Mouse (Mus musculus) central nervous system, embryonic 18 days (tissue): ENCODE data around the gene Olfr1449. TPM values are rescaled to one million over a fixed set of nuclear protein-coding genes. Genes with fewer than 3 reads are reported as not detected.

ENCODE experiments used
- polyA plus RNA-seq: library from polyadenylated mRNA; depleted of rRNA; stranded (reverse); fragments of >200 nt; gene quantifications from 2 replicates; pipeline ENCODE4 v1.2.3, GENCODE M21; 2012; rRNA removed

The Olfr1449 gene
- not detected in 2 replicates for polyA plus RNA-seq

DNA sequence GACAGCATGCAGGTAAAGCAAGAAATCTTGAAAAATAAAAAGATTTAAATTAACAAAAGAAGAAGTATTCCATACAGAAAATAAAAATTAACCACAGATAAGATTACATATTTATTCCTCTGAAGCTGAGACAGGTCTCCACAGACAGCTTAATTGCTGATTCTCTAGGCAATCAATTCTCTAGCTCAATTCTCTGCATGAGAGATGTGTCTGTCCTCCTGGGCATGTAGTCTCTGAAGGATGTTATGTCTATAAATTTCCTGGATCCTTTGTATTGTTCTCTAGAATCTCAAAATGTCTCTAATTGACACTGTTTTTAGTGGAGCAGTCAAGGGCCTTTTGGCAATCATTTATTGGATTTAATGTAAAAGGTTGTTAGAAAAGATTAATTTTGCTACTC lies at the start of gene Olfr1449:
TSS of gene Olfr1449 (plus strand) at position 301 of the 400 bp plus-strand sequence.

DNA sequence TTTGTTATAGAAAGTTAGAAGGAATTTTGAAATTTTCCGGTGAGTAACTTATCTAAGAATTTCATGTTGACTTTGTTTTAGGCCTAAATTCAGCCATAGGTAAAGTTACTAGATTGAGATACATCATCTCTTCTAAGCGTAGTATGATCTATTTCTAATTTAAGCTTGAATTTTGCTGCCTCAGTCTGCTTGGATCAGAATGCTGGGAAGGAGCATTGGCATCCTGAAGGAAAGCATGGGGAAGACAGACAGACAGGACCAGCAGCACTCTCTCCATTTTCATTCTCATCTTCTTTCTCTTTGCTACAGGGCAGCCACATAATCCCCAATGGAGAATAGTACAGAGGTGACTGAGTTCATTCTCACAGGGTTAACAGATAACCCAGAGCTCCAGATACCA lies 47.1 kb upstream of the Olfr1449 start, which contains the start of gene Olfr1445:
TSS of gene Olfr1445 (plus strand) at position 301 of the 400 bp plus-strand sequence.

DNA sequence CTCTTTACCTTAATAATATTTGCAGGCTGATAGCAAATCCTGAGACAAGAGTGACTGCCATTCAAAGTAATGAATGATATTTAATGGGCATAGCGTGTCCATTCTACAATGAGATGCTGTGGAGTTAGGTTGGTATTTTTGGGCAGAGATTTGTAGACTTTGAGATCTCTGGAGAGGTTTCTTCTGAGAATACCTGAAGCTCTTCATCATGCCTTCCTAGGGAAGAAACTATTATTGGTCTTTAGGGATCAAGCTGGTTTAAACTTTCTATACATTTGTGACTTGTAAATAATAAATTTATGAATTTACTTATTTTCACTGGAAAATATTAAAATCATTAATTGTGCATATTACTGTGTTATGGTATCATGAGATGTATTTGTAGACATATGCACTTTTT lies 37.2 kb upstream of the Olfr1449 start, which contains the start of gene Olfr1446:
TSS of gene Olfr1446 (minus strand) at position 101 of the 400 bp plus-strand sequence.

DNA sequence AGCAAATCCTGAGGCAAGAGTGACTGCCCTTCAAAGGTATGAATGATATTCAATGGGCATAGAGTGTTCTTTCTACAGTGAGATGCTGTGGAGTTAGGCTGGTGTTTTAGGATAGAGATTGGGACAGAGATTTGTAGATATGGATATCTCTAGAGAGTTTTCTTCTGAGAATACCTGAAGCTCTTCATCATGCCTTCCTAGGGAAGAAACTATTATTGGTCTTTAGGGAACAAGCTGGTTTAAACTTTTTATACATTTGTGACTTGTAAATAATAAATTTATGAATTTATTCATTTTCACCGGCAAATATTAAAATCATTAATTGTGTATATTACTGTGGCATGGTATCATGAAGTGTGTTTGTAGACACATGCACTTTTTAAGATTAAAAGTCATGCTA lies 27.0 kb upstream of the Olfr1449 start, which contains the start of gene Olfr1447:
TSS of gene Olfr1447 (minus strand) at position 101 of the 400 bp plus-strand sequence.

DNA sequence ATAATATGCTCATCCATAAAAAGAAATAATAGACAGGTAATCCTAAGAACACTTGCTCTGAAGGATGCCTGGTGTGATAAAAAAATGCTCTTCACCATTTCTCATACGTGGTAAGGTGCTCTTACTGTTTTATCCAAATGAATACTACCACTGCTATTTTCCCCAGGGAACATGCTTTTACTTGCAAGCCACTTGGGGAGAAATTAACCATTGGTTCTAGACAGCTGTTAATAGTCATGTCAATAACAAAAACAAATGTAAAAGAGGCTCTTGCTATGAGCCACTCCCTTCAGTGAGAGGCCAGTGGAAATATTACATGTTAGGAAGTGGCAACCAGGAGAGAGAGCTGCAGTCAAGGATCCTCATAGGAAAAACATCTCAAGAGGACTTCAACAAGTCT lies 6.3 kb upstream of the Olfr1449 start, which contains the start of gene Olfr1448:
TSS of gene Olfr1448 (minus strand) at position 101 of the 400 bp plus-strand sequence.

DNA sequence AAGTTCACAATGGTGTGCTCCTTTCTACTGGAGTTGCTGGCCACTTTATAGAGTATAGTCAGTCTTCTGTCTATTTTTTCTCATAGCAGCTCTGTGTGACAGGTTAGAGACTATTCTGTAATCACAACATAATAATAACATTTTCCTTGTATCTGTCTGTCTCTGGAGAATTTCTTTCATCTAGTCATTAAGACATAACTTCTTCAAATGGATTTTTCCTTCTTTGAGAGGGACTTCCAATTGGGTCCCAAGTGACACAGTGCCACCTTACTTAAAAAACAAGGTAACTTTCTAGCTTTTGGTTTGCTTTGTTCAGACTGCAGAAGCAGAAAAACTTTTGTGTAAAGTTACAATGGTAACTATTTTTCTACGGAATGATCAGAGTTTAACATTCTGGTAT lies 19.3 kb downstream of the Olfr1449 start, which contains the start of gene Olfr1450:
TSS of gene Olfr1450 (plus strand) at position 301 of the 400 bp plus-strand sequence.

Other genes starting within 250 kb of the Olfr1449 start
- not detected in 2 replicates for gene Keg1, start 235.1 kb upstream of the Olfr1449 start, polyA plus RNA-seq
- 2.0 and 2.3 TPM in 2 replicates for gene Cntf, start 165.2 kb upstream of the Olfr1449 start, polyA plus RNA-seq
- gene Zfp91, start 134.7 kb upstream of the Olfr1449 start, polyA plus RNA-seq: 34.7 and 36.6 TPM in 2 replicates
- 1.1 TPM in 2 replicates for gene Lpxn, start 134.6 kb upstream of the Olfr1449 start, polyA plus RNA-seq
- not detected in 2 replicates for gene Gm5244, start 84.2 kb upstream of the Olfr1449 start, polyA plus RNA-seq
- not detected in 2 replicates for gene Olfr1444, start 73.6 kb upstream of the Olfr1449 start, polyA plus RNA-seq
- gene Olfr1445, start 47.0 kb upstream of the Olfr1449 start, polyA plus RNA-seq: not detected in 2 replicates
- not detected in 2 replicates for gene Olfr1446, start 37.3 kb upstream of the Olfr1449 start, polyA plus RNA-seq
- not detected in 2 replicates for gene Olfr1447, start 27.1 kb upstream of the Olfr1449 start, polyA plus RNA-seq
- not detected in 2 replicates for gene Olfr1448, start 6.4 kb upstream of the Olfr1449 start, polyA plus RNA-seq
- not detected in 2 replicates for gene Olfr1450, start 19.4 kb downstream of the Olfr1449 start, polyA plus RNA-seq
- gene Olfr1451, start 64.2 kb downstream of the Olfr1449 start, polyA plus RNA-seq: not detected in 2 replicates
- gene Olfr1453, start 97.5 kb downstream of the Olfr1449 start, polyA plus RNA-seq: not detected in 2 replicates
- not detected in 2 replicates for gene Olfr1454, start 129.8 kb downstream of the Olfr1449 start, polyA plus RNA-seq
- gene Olfr1457, start 167.1 kb downstream of the Olfr1449 start, polyA plus RNA-seq: not detected in 2 replicates
- gene Olfr1458, start 175.9 kb downstream of the Olfr1449 start, polyA plus RNA-seq: not detected in 2 replicates
- not detected in 2 replicates for gene Olfr1459, start 218.7 kb downstream of the Olfr1449 start, polyA plus RNA-seq
- gene Olfr1461, start 232.2 kb downstream of the Olfr1449 start, polyA plus RNA-seq: not detected in 2 replicates